Mouse (Mus musculus): ENCODE measurements around the gene Vmn2r18. TPM values are rescaled to one million over a fixed set of nuclear protein-coding genes. Genes with fewer than 3 reads are reported as not detected.
A peak's percentile ranks its signal among the peaks of the same experiment; 100 is the strongest.

Gene Vmn2r18
- total RNA-seq (2021) = not detected

DNA sequence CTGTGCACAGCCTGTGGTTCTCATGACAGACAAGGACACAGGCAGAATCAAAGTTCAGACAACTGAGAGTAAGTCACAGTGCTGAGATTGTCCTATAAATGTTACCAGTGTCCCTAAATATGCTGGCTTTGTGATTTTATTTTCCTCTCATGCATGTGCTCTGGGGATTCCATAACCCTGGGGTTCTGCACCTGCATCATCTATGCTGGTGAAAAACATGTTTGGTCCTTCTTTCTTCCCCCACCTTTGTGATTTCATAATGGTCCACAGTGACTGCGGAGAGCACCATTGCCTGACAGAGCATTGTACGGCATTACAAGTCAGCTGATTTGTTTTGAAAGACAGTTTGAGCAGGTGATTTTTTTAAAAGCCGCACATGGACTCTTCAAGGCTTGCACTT lies at the start of gene Vmn2r18:
Gene Vmn2r18, minus strand, starts transcription at position 101 of the 400 bp plus-strand sequence.
- intact Hi-C loops (cut with DNase I) = no loop called here
- no peak for DNase-seq (ENCODE audit: low spot score in 2 of 2)

DNA sequence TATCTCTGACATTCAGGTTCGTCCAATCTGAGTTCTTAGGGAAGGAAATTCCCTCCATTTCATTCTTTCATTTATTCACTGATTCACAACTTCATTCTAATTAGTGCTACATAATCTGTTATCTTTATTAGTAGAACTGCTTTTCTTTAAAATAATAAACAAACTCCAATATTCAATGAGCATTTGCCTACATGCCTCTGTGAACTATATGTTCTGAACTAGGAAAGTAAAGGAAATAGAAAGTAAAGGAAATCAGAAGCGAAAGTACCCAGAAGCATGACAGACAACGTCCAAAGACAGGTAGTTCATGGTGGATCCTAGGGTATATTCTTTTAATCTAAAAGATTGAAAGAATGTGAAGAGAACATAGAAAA lies 45.6 kb upstream of the Vmn2r18 start:
- intact Hi-C loops (cut with DNase I) = loop anchor here (5.0 kb wide), 1 partner anchor 284 kb away; no protein-coding TSS in a partner anchor

DNA sequence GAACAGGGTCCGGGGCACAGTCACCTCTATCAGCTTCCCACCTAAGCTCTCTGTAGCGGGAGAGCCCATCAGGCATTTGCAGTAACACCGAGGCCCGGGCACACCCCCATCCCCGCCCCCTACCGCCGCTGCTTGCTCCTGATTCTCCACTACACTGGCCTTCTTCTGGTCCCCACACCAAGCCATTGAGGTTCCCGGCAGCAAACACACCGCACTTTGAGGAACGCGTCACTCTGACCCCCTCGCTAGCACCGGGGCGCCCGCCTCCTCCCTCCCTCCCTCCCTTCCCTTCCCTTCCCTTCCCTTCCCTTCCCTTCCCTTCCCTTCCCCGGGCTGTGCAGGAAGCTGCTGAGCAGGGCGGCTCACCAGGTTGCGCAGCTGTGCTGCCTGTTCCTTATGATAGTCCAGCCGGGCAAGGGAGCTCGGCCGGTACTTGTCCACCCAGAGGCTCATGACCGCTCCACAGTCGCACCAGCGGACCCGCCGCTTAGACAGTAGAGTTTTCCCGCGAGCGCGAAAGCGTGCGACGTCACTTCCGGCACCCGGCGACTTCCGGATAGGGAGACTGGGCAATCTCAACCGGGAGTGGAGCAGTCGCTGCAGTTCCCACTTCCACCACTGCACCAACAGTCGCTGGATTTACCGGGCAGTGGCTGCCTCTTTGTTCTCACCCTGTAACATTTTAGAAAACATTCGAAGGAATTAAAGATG lies 45.0 kb upstream of the Vmn2r18 start, which contains the start of gene Rfc3:
Gene Rfc3, minus strand, starts transcription at position 543 of the 711 bp plus-strand sequence.
- peak; percentile 93 to 95 for DNase-seq (ENCODE audit: low spot score in 2 of 2)
- intact Hi-C loops (cut with DNase I) = loop anchor here (5.0 kb wide), 1 partner anchor 284 kb away; no protein-coding TSS in a partner anchor

More for the DNA sequence above, 45.6 kb upstream of the Vmn2r18 start:
- no peak for DNase-seq (ENCODE audit: low spot score in 2 of 2)

DNA sequence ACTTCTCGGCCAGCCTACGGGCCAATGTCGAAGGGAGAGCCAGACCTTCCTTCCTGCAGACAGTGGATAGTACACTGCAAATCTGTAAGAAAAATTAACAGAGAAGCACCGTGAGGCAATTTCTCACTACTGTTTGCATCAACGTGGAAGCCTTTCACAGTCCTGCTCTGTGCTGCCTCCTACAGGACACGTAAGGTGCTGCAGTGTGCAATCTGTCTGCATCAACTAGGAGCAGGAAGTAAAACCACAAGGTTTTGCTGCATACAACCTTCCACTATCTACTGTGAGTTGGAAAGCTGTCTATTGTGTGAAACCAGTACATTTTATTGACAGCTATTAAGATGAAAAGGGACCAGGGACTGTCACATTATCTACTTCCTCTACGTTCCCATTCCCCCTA lies 39.0 kb upstream of the Vmn2r18 start:
- no peak for DNase-seq (ENCODE audit: low spot score in 2 of 2)
- intact Hi-C loops (cut with DNase I) = no loop called here

DNA sequence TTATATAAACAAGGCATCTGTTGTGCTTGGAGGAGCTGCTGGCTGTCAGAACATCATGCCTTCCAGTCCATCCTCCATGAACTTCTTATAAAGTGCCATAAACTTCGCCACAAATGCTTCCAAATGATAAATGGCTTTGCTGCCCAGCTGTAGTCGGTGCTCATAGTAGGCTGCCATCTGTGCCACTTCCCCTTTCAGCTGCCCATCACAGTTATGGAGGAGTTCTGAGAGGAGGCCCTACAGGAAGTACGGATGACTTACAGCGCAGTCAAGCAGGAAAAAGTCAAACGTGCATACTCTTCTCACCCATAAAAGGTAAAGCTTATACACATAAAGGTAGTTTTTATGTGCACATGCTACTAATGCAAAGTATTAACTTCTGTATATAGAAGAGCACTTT lies 37.0 kb upstream of the Vmn2r18 start:
- intact Hi-C loops (cut with DNase I) = no loop called here
- no peak for DNase-seq (ENCODE audit: low spot score in 2 of 2)

DNA sequence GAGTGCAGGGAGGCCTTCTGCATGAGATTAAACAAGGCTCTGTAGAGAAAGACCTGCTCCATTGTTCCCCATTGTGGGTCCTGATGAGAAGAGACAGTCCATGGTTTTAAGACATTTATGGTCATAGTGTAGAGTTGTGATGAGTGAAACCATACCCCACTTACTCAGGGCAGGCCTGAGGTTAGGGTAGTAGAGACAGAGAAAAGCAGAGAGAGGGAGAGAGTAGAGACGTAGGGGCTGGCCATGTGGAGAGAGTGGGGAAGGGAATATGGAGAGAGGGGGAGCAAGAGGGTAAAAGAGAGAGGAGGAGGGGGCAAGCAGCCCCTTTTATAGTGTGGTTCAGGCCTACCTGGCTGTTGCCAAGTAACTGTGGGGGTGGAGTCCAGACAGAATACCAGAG lies 36.3 kb upstream of the Vmn2r18 start:
- intact Hi-C loops (cut with DNase I) = no loop called here
- no peak for DNase-seq (ENCODE audit: low spot score in 2 of 2)

DNA sequence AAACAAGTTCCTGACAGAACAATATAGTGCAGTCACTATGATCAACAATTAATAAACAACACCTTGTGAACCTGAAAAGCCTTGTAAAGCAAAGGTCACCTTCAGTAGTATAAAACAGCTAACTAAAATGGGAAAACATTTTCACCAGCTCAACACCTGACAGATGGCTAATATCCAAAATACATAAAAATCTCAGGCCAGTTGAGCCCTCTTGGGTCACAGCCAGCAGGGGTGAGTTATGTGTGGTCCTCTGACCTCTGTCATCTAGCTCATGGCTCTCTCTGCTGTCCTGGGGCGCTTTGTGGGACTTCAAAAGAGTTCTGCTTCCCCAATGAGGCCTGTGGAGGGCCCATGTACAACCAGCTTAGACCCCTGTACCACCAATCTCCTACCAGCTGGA lies 4.1 kb downstream of the Vmn2r18 start:
- DNase-seq (ENCODE audit: low spot score in 2 of 2) = no peak
- intact Hi-C loops (cut with DNase I) = no loop called here

Other genes with a start within 250 kb of the Vmn2r18 start
- gene Gm42906, start 177.9 kb downstream of the Vmn2r18 start, total RNA-seq (2021) = not detected
- 10 to 100 TPM in 1 of 2 experiments, 1 to 10 TPM in 1; 8.0 to 10.3 TPM for gene Rfc3, start 45.2 kb upstream of the Vmn2r18 start, total RNA-seq (2021)